Mouse (Mus musculus): ENCODE measurements around the gene Scube1.

Gene Scube1

DNA sequence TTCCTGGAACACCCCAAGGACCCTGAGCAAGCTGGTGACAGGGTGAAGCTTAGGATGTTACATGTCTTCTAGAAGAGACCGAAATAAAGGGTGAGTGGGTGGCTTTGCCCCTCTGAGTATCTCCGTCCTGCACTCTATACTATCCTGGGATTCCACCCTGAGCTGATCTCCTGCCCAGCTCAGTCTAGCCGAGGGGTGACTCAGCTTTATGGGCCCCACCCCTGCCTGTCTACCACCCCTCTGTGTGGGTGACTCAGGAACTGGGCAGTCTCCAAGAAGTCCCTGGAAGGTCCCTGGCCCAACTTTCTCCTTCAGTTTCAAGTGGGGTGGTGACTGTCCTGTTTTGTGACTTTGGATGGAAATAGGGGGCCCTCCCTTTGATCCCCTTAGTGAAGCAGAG is 159.4 kb downstream of the Scube1 start:
- DNase-seq (ENCODE audit: low read depth) = peak; percentile 33

DNA sequence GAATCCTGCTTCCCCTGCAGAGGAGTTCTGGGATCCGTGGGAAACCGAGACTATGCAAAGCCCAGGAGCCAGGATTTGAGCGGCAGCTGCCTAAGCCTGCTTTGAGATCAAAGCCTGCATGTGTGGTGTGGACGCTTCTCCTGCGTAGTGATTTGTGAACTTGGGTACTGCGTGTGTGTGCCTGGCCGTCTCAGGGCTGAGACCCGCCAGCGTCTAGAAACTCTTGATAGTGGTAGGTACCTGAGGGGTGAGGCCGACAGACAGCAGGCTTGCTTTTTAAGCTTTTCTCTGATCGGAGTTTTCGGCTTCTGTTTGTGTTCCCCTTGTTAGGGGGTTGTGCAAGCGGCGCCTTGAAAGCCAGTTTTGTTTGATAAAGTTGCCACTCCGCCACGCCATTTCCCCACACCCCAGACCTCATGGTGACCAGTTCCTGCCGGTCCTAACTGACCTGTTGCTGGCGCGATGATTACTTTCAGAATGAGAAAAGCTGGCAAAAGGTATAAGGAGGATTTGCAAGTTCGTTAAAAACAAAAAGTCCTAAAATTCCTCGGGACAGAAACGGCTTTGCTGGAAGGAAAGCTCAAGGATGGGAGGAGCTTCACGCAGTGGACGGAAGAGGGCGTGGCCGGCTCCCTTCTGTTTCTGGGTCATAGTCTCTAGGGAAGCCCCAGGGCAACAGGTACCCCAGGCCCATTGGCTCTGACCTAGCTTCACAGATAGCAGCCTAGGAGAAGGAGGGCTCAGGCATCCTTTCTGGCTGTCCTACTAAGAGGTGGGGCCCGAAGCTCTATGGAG is 160.8 kb downstream of the Scube1 start:
- DNase-seq (ENCODE audit: low read depth) = peak; percentile 34

DNA sequence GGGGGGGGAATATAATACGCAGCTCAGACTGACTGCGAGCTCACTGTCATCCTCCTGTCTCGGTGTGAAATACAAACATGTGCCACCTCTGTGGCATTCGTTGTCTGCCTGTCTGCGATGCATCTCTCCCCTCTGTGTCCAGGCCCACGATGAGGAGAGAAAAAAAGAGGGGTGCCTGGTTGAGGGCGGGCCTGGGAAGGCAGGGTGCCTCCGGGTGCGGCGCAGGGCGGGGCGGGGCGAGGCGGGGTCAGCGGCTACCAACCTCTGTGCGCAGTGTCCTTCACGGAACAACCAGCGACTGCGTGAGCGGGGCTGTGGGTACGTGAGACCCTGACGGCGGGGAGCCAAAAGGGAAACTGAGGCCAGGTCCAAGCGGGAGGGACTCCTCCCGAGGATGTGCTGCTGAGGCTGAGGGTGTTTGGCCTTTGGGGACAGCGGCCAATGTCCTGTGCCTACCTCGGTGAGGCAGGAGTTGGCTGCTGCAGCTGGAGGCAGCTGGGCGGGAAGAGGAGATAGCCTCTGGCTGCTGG is 161.4 kb downstream of the Scube1 start, which contains the start of the genes Tspo and Mcat:
Tspo (plus strand) TSS at position 266 of the 530 bp plus-strand sequence.
Mcat (minus strand) TSS at position 461 of the 530 bp plus-strand sequence.
- peak; percentile 40 for DNase-seq (ENCODE audit: low read depth)

DNA sequence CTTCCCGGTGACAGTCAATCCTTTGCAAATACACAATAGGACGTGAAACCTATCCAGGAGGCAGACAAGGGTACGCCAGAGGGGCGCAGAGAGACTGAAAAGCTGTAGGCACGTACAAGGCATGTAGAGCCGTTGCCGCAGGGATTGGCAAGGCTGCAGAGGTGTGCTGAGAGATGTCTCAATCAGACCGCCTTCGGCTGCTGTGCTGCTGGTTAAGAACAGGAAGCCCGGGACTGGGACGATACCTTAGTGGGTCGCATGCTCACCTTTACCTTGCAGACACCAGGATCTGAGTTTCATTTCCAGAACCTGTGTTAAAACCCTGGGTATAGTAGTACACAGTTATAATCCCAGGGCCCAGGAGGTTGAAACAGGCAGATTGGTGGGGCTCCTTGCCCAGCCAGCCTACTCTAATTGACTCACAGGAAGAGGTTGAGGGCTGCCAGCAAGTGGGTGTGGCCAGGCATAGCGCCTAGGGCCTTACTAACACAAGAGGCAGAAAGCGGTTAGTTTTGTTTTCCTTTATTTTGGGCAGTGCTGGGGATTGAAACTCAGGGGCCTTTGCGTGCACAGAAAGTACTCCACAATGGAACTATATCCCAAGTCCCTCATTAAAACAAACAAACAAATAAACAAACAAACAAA is 162.1 kb downstream of the Scube1 start:
- DNase-seq (ENCODE audit: low read depth) = peak; percentile 77

DNA sequence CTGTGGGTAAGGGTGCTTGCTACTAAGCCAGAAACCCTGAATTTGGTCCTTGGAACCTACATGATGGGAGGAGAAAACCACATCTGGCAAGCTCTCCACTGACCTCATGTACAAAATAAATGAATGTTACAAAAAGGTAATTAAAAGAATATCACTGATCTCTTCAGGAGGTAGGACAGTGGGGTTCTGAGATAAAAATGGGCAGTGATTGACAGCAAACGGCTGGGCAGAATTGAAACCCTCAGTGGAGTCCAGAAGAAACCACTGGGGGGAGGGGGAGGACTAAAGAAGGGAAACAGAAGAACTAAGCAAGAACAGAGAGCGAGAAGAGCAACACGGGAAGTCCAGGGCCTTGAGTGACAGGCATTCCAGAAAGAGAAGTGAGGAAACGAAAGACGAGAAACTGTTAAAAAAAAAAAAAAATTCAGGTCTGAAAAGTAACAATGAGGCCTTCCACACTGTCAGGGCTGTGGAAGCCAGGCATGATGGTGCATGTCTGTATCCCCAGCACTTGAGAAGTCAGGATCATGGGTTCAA is 163.8 kb downstream of the Scube1 start:
- DNase-seq (ENCODE audit: low read depth) = no peak

DNA sequence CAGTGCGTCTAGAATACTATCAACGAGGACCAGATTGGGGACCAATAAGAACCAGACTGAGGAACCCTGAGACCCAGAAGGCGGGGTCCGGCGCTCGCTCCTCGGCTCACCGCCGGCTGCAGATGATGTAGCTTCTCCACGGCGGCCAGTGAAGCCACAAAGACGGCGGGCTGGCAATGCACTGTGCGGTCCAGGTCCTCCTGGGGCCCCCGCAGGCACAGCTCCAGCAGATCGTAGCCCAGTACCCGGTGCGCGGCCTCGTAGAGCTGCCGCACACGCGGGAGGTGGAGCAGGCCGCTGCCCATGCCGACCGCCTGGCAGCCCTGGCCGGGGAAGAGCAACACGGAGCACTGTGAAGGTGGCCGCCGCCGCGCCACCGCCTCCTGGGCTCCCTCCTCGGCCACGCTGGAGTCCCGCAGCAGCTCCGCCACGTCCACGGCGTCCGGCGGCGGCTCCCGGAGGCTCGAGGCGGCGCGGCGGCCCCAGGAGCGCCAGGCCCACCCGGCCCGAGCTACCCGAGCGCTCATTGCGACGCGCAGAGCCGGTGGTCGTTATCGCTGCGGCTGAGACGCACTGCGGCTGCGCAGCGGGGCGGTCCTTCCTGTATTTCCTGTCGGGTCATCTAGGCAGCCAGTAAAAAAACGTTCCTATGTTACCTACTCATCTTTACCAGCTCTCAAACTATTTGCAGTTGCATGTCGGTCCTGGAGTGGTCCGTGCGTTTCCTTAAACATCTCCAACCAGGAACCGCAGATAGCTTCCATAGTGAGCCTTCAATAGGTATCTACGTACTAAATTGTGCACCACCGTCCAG is 169.5 kb downstream of the Scube1 start:
- DNase-seq (ENCODE audit: low read depth) = peak; percentile 70

Data from c-Kit-positive CD71-negative TER-119-negative erythroid progenitor cells, embryonic 14.5 days (primary cell).